Mouse (Mus musculus): Measurements from ENCODE around the gene Znrf2. TPM values are rescaled to one million over a fixed set of nuclear protein-coding genes. Genes with fewer than 3 reads are reported as not detected.

The Znrf2 gene
- 10 to 100 TPM; 20.1 to 24.3 TPM for total RNA-seq (2021)

DNA sequence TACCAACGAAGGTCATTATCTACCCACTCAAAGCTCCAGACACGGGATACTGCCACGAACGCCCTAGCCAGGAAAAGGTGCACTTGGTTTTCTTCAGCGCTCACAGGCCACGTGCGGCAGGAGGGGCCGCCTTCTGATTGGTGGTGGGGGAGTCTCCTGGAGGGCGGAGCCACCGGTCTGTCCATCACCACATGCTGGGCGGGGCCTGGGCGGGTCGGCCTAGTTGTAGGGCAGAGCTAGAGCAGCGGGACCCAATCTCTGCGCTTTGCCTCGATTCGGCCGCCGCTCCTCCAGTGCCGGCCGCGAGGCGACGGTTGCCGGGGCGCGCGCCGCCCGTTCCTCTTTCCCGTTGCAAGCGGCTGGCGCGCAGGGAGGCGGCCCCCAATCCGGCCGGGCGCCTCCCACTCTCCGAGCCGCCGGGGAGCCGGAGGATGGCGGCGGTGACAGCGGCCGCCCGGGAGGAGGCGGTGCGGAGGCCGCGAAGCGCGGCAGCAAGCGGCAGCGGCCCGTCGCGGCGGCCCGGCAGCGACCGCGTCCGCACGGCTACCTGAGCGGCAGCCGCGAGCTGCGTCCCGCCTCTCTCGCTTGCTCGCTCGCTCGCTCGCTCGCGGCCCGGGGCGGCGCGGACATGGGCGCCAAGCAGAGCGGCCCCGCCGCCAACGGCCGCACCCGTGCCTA lies at the start of gene Znrf2:
Gene Znrf2, plus strand, starts transcription at position 529 of the 678 bp plus-strand sequence.
- DNase-seq, result peak; percentile 95

GRCm38 (mm10) chr6:54767746-54768145 lies 49.0 kb upstream of the Znrf2 start:
- no peak for DNase-seq

DNA sequence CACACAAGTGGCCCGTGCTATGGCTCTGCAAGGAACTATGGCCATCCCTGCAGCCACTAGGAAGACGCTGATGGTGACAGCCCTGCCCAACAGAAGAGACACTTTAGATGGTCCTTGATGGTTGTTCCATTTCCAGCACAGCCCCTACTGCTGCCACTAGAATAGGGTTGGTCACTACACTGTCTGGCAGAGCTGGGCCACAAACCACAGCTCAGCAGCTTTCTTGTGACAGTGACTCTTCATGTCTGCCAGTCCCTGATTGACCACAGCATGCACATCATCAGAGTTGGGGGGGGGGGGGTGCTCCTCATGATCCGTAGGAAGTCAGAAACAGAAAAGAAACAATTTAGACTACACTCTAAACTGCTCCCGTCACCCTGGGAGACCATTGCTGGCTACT lies 46.0 kb upstream of the Znrf2 start:
- DNase-seq, result no peak

- peak; percentile 67 for DNase-seq
Measured at GRCm38 (mm10) chr6:54771171-54771570, 45.5 kb upstream of the Znrf2 start.

DNA sequence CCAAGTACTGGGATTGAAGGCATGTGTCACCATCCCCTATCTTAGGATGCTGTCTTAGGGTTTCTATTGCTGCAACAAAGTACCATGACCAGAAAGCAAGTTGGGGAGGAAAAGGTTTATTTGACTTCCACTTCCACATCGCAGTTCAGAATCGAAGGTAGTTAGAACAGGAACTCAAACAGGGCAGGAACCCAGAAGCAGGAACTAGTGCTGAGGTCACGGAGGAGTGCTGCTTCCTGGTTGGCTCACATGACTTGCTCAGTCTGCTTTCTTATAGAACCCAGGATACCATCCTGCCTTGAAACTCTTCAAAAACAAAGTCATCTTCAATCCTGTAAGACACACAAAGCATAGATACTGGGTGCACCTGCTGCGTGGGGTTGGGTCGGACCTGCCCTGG lies 44.6 kb upstream of the Znrf2 start:
- DNase-seq, result no peak

DNA sequence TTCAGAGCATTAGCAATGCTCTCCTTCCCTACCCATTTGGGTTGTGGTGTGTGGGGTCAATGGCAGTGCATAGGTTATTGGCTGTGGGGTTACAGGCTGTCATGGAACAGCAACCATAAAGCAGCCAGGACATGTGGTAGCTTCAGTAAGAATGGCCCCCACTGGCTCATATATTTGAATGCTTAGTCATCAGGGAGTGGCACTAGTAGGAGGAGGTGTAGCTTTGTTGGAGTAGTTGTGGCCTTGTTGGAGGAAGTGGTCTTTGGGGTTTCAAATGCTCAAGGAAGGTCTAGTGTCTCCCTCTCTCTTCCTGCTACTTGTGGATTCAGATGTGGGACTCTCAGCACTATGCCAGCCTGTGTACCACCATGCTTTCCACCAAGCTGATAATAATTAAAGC lies 41.0 kb upstream of the Znrf2 start:
- no peak for DNase-seq

DNA sequence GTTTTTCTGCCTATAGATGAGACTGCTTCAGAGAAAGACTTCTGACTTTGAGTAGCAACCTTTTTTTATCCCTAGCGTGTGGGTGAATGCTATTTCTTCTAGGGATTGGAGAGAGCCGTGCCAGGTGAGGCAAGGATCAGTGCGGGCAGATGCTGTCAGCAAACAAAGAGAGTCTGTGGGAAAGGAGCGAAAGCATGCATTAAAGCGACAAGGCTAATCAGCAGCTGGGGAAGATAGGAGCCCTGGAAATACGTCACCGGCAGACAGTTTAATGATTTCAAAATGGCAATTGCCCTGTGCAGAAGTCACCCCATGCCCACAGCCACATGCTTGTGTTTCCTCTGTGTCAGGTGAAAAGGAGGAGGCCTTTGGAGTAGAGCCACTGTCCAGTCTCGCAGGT lies 39.1 kb upstream of the Znrf2 start:
- no peak for DNase-seq

DNA sequence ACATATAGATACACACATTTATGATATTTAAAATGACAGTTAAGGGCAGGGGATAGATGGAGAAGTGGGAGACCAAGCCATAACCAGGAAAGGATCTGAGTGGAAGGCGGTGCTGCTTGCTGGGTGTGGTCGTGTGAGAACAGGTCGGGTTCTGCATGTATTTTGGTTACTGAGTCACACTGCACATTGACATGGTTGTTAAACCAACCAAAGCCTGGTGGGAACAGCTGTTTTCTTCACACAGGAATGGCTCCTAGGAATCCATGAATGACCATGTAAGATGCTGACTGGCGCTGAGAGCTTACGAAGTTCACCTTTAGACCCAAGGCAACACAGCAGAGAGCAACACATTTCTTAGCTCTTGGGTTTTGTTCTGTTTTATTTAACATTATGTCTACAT lies 36.7 kb upstream of the Znrf2 start:
- no peak for DNase-seq

DNA sequence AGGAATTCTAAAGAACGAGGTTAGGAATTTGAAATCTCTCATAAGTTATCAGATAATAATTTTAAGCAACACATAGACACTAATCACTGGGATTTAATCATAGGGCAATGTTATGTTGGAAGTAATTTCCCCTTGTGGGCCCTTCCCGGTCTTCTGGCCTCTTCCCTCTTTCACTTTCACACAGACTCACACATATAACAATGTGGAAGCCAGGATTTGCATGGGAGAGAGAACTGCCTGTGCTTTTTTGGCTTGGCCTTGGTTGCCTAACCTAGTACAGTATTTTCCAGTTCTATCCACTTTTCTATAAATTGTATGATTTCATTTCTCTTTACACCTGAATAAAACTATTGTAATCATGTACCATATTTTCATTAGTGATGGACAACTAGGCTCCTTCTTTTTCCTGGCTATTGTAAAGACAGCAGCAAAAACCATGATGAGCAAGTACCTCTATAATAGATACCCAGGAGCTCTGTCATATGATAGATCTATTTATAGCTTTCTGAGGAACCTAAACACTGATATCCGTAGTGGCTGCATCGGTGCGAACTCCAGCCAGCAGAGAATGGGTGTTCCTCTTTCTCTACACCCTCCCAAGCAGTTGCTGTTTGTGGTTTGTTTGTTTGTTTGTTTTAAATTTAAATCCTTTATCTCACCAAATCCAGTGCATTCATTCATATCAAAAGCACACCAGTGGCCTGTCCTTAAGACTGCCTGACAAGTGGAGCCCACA lies 36.0 kb upstream of the Znrf2 start:
- no peak for DNase-seq

- no peak for DNase-seq
Measured at GRCm38 (mm10) chr6:54781881-54782280, 34.8 kb upstream of the Znrf2 start.

- DNase-seq, result no peak
Measured at GRCm38 (mm10) chr6:54785098-54785730, 31.5 kb upstream of the Znrf2 start.

DNA sequence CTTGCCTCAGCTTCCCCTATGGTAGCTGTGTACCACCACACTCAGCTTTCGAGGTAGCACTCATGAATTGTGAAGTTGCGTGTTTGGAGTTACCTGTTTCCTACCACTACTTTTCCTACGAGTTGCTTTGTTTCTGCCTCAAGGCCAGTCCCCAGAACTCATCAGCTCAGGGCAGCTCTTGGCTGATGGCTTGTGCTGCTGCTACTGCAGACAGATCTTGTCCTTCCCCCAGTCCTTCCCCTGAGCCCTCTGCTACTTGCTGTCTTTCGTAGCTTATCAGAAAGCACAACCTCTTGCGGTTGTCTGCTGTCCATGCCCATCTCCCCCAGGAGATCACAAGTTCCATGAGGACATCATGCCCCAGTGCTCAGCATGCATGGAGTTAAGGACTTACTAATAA lies 29.9 kb upstream of the Znrf2 start:
- no peak for DNase-seq

GRCm38 (mm10) chr6:54788493-54788892 lies 28.2 kb upstream of the Znrf2 start:
- no peak for DNase-seq

GRCm38 (mm10) chr6:54789139-54789538 lies 27.6 kb upstream of the Znrf2 start:
- DNase-seq, result no peak

- DNase-seq, result no peak
Measured at GRCm38 (mm10) chr6:54790071-54790470, 26.6 kb upstream of the Znrf2 start.

GRCm38 (mm10) chr6:54793853-54794252 lies 22.9 kb upstream of the Znrf2 start:
- DNase-seq, result no peak

DNA sequence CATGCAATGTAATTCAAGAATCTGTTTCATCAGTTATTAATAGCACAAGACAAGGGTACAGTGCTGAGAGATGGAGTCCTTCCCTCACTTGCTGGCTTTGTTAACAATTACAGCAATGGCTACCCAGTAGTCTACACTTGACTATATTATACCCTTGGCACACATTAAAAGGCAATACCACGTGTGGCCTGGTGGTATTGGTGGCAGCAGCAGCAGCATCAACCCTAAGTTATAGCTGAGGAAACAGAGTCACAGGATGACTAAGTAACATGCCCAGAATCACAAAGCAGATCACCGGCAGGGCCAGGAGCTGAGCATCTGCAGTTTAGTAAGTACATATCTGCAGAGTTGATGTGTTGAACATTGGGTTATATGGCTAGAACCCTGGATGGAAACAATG lies 22.3 kb upstream of the Znrf2 start:
- DNase-seq, result no peak

- no peak for DNase-seq
Measured at GRCm38 (mm10) chr6:54794991-54795390, 21.7 kb upstream of the Znrf2 start.

DNA sequence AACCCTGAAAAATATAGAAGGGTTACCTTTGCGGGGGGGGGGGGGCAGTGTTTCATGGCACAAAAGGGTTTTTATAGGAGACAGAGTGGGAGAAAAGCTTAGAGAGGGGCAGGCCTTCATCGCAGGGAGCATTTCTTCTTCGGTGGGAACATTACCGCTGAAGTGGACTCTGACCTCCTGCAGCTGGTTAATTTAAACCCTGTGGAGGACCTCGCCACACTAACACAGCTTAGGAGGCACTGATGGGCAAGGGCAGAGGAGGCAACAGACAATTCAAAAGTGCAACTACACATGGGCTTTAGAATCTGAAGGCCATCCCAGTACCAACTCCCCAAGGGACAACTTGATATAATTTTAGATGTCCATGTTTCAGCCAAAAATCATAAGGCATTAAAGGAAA lies 20.7 kb upstream of the Znrf2 start:
- DNase-seq, result no peak

DNA sequence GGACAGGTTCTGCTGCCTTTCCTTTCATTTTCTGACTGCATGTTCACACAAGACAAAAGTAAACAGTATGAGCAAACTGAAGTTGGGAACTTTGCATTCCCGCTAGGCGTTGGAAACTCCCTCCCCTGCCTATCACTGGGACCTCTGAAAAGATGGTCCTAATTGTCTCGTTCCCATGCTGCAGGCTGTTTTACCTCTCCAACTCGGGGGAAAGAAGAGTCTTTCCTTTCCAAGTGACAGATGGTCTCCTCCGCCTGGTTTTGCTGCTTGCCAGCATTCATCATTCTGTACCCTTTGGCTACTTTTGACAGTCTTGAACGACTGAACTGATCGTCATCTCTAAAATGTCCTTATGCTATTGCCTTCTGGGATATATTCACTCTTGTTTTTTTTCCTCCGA lies 14.4 kb upstream of the Znrf2 start:
- DNase-seq, result no peak

DNA sequence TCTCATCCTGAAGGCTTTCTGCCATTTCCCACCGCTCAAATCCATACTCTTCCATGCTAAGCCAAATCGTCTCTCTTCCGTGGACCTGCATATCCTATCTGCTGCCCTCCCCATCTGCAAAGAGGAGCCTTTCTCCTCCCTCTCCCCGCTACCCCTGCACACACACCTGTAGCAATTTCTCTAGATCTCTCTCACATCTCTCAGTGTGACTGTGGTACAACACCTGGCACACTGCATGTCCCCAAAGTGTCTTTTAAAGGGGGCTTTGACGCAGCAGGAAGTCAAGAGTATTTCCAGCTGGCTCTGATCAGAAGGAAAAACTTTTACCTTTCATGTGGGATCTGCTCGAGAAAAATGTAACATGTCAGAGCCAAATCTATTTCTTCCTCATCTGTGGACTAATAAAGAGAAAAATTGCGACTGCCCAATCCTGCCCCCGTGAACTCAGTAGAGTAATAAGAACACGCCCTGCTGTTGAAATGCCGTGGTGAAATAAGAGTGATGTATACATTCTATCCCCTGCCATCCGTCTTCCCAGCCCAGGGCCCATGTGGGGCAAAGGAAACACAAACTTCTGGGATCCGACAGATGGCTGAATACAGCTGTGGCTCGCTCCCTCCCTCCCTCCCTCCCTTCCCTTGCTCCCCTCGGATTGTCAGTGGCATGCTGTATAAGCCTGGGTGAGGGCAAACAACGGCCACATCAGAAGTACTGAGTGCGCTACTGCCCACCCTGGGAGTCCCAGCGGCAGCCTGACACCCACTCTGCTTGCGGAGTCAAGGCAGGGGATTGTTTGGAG lies 12.5 kb upstream of the Znrf2 start:
- DNase-seq, result no peak

- no peak for DNase-seq
Measured at GRCm38 (mm10) chr6:54805779-54806178, 10.9 kb upstream of the Znrf2 start.
